Mouse (Mus musculus): ENCODE measurements around the gene Nkain1. TPM values are rescaled to one million over a fixed set of nuclear protein-coding genes. Genes with fewer than 3 reads are reported as not detected.

Gene Nkain1
- polyA plus RNA-seq, 1 experiment from 2014 or later, result 12.8 TPM

GRCm38 (mm10) chr4:130520482-130520851 is 53.5 kb downstream of the Nkain1 start:
- Histone ChIP-seq H3K9ac (peak overlapping the region; percentile 34), H3K27ac (peak overlapping the region; percentile 85), H3K4me1 (peaks cover 13% of the 10 kb centered on the region; the same call in 1 of the 2 replicates), H3K4me2 (peak overlapping the region; percentile 72), H3K4me3 (peak overlapping the region; percentile 65), H3K27me3 (replicated peaks) (no peaks in the 10 kb centered on the region), H3K9me3 (no peaks in the 10 kb centered on the region), H3K36me3 (replicated peaks) (no peaks in the 10 kb centered on the region)
- peak; percentile 81 for ATAC-seq (replicated peaks)
- under 1% methylated on average over 9 of the region's 9 CpGs for WGBS

GRCm38 (mm10) chr4:130519567-130520481 is 54.1 kb downstream of the Nkain1 start:
- peak; percentile 99 for ATAC-seq (replicated peaks)
- H3K36me3 ChIP-seq (replicated peaks), result no peaks in the 10 kb centered on the region
- H3K27ac ChIP-seq, result peak overlapping the region; percentile 85
- peak overlapping the region; percentile 78 for H3K9ac ChIP-seq
- peaks cover 13% of the 10 kb centered on the region; the same call in 1 of the 2 replicates for H3K4me1 ChIP-seq
- peak overlapping the region; percentile 72 for H3K4me2 ChIP-seq
- H3K9me3 ChIP-seq, result no peaks in the 10 kb centered on the region
- WGBS, result 2% methylated on average over 40 of the region's 40 CpGs
- H3K4me3 ChIP-seq, result peak overlapping the region; percentile 65
- no peaks in the 10 kb centered on the region for H3K27me3 ChIP-seq (replicated peaks)

GRCm38 (mm10) chr4:130516490-130516889 is 57.5 kb downstream of the Nkain1 start:
- ATAC-seq (replicated peaks), result no peak
- no peaks in the 10 kb centered on the region for H3K9me3 ChIP-seq
- H3K9ac ChIP-seq, result no peak overlapping the region
- H3K36me3 ChIP-seq (replicated peaks), result no peaks in the 10 kb centered on the region
- no peak overlapping the region for H3K27ac ChIP-seq
- H3K27me3 ChIP-seq (replicated peaks), result no peaks in the 10 kb centered on the region
- peaks cover 13% of the 10 kb centered on the region; the same call in 1 of the 2 replicates for H3K4me1 ChIP-seq
- H3K4me3 ChIP-seq, result no peak overlapping the region
- WGBS, result 81% methylated on average over 6 of the region's 6 CpGs
- no peak overlapping the region for H3K4me2 ChIP-seq

Other genes starting within 250 kb of the Nkain1 start
- gene Zcchc17, start 214.2 kb downstream of the Nkain1 start, polyA plus RNA-seq (2015; fragmentation: Nextera tagmentation; extraction: Ambion mirVana), result 83.5 and 84.1 TPM in 2 replicates
- gene Snrnp40, start 214.0 kb downstream of the Nkain1 start, polyA plus RNA-seq (2015; fragmentation: Nextera tagmentation; extraction: Ambion mirVana), result 106 and 110 TPM in 2 replicates
- gene Pum1, start 89.1 kb upstream of the Nkain1 start, polyA plus RNA-seq (2015; fragmentation: Nextera tagmentation; extraction: Ambion mirVana), result 109 and 111 TPM in 2 replicates
- 180 and 186 TPM in 2 replicates for gene Sdc3, start 218.4 kb upstream of the Nkain1 start, polyA plus RNA-seq (2015; fragmentation: Nextera tagmentation; extraction: Ambion mirVana)

Measured in midbrain, embryonic 15.5 days (tissue).